Mouse (Mus musculus): ENCODE results near the gene Zkscan1.

DNA sequence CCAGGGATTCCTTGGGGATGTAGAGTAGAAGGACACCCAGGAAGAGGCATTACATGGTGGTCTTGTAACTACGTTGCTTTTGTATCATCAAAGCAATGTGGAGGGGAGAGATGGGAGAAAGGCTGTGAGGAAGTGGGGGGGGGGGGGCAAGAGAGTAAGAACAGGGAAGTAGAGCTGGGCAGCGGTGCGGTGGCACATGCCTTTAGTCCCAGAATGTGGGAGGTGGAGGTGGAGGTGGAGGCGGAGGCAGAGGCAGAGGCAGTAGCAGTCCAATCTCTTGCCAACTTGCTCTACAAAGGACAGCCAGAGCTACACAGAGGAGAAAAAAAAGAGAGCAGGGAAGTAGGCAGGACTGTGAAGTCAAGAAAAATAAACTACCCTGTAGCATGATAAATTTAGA lies 53.7 kb downstream of the Zkscan1 start:
- TF ChIP-seq POLR2A (IDR thresholded peaks at IDR 0.05; ENCODE audit: borderline replicate concordance, extremely low read depth, insufficient read depth, insufficient read length, poor library complexity, severe bottlenecking), result no peak
- TF ChIP-seq CTCF (IDR thresholded peaks at IDR 0.05; ENCODE audit: borderline replicate concordance, extremely low read depth, insufficient read depth, insufficient read length), result no peak

Measured in brain, embryonic 14.5 days (tissue).